Mouse (Mus musculus): Measurements from ENCODE around the gene Ttc9.

GRCm38 (mm10) chr12:81684096-81684495, 53.0 kb downstream of the Ttc9 start:
- no peak for TF ChIP-seq EP300 (IDR thresholded peaks at IDR 0.05; ENCODE audit: low read depth)
- no peak for TF ChIP-seq CTCF (IDR thresholded peaks at IDR 0.05; ENCODE audit: low read depth)

All from heart, postnatal 0 days (tissue).